26 mouse cellular contexts compared by ENCODE assay signal in the genomic region with DNA sequence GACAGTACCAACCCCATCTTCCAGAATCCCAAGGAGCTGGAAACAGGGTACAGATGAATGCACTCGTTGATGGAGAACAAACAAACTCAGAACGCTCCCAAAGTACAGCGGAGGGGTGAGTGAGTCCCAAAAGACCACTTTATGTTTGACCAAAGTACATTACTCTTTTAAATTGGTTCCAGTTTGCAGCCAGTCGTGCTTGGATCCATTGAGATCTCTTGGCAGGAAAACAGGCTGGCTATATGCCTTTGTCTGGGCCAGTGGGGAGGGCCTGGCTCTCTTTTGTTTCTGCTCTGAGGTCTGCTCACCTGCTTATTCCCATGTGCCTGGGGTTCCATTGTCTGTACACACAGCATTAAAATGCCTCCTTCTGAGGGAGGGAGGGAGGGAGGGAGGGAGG.
DNase-seq lines count a peak whose midpoint lies in the region; ATAC-seq lines count a peak whose summit lies in the region.
"Had no signal": no experiment of that assay in that cellular context is flagged by ENCODE, and none has a peak within 500 bp of the region (broad histone marks: within the 10 kb centered on the region; RNA-seq: fewer than 3 reads in every experiment).

No protein-coding gene starts in this region.

- no peak overlapping the region for H3K9ac ChIP-seq in hindbrain, embryonic 14.5 days
- no peak overlapping the region for H3K9ac ChIP-seq in hindbrain, embryonic 13.5 days
- H3K9ac ChIP-seq in neural tube, embryonic 15.5 days (replicated peaks): no peak overlapping the region
- H3K9ac ChIP-seq: forebrain, embryonic 15.5 days; kidney, embryonic 15.5 days; limb, embryonic 12.5 days; liver, embryonic 15.5 days; lung, embryonic 15.5 days; midbrain, embryonic 12.5 days had no signal

- peak; percentile 40; the same call in 1 of the 2 replicates for ATAC-seq in hindbrain, embryonic 14.5 days (ENCODE audit: low FRiP score)
- no peak for ATAC-seq in hindbrain, embryonic 13.5 days (ENCODE audit: low FRiP score)
- peak; percentile 38; the same call in 1 of the 2 replicates for ATAC-seq in neural tube, embryonic 15.5 days (ENCODE audit: low FRiP score)
- ATAC-seq: forebrain, embryonic 15.5 days; inflammation-experienced regulatory T-cells, adult 6 months had no signal

- H3K4me2 ChIP-seq in hindbrain, embryonic 14.5 days (replicated peaks): no peak overlapping the region
- no peak overlapping the region for H3K4me2 ChIP-seq in hindbrain, embryonic 13.5 days
- no peak overlapping the region for H3K4me2 ChIP-seq in neural tube, embryonic 15.5 days
- H3K4me2 ChIP-seq: forebrain, embryonic 15.5 days; heart, embryonic 11.5 days; kidney, embryonic 15.5 days; limb, embryonic 12.5 days; liver, embryonic 15.5 days; lung, embryonic 15.5 days; midbrain, embryonic 12.5 days had no signal

- no peaks in the 10 kb centered on the region for H3K9me3 ChIP-seq in hindbrain, embryonic 14.5 days (ENCODE audit: control insufficient read depth, low read length)
- H3K9me3 ChIP-seq in hindbrain, embryonic 13.5 days: no peaks in the 10 kb centered on the region
- H3K9me3 ChIP-seq in neural tube, embryonic 15.5 days (replicated peaks): no peaks in the 10 kb centered on the region
- H3K9me3 ChIP-seq: forebrain, embryonic 15.5 days; kidney, embryonic 15.5 days; limb, embryonic 12.5 days; liver, embryonic 15.5 days; lung, embryonic 15.5 days; midbrain, embryonic 12.5 days had no signal

- H3K27ac ChIP-seq in hindbrain, embryonic 14.5 days: no peak overlapping the region
- H3K27ac ChIP-seq in hindbrain, embryonic 13.5 days: no peak overlapping the region
- H3K27ac ChIP-seq in neural tube, embryonic 15.5 days (replicated peaks): no peak overlapping the region
- H3K27ac ChIP-seq: forebrain, embryonic 15.5 days; kidney, embryonic 15.5 days; limb, embryonic 12.5 days; liver, embryonic 15.5 days; lung, embryonic 15.5 days; midbrain, embryonic 12.5 days had no signal

- H3K4me3 ChIP-seq in hindbrain, embryonic 14.5 days (replicated peaks; ENCODE audit: low read length): no peak overlapping the region
- no peak overlapping the region for H3K4me3 ChIP-seq in hindbrain, embryonic 13.5 days
- no peak overlapping the region for H3K4me3 ChIP-seq in neural tube, embryonic 15.5 days (replicated peaks)
- H3K4me3 ChIP-seq: forebrain, embryonic 15.5 days; kidney, embryonic 15.5 days; limb, embryonic 12.5 days; liver, embryonic 15.5 days; lung, embryonic 15.5 days; midbrain, embryonic 12.5 days had no signal

- H3K27me3 ChIP-seq in hindbrain, embryonic 14.5 days (ENCODE audit: control insufficient read depth, insufficient read depth, low read length): no peaks in the 10 kb centered on the region
- H3K27me3 ChIP-seq in hindbrain, embryonic 13.5 days: no peaks in the 10 kb centered on the region
- H3K27me3 ChIP-seq in neural tube, embryonic 15.5 days (replicated peaks): no peaks in the 10 kb centered on the region
- H3K27me3 ChIP-seq: forebrain, embryonic 15.5 days; kidney, embryonic 15.5 days; limb, embryonic 12.5 days; liver, embryonic 15.5 days; lung, embryonic 15.5 days; midbrain, embryonic 12.5 days had no signal

- H3K36me3 ChIP-seq in hindbrain, embryonic 14.5 days (replicated peaks; ENCODE audit: control insufficient read depth, insufficient read depth): no peaks in the 10 kb centered on the region
- H3K36me3 ChIP-seq in hindbrain, embryonic 13.5 days: no peaks in the 10 kb centered on the region
- H3K36me3 ChIP-seq in neural tube, embryonic 15.5 days: no peaks in the 10 kb centered on the region
- H3K36me3 ChIP-seq: forebrain, embryonic 15.5 days; kidney, embryonic 15.5 days; limb, embryonic 12.5 days; liver, embryonic 15.5 days; lung, embryonic 15.5 days; midbrain, embryonic 12.5 days had no signal

- no peaks in the 10 kb centered on the region for H3K4me1 ChIP-seq in hindbrain, embryonic 14.5 days (replicated peaks; ENCODE audit: control insufficient read depth, insufficient read depth, low read length)
- no peaks in the 10 kb centered on the region; the same call in 1 of the 2 replicates for H3K4me1 ChIP-seq in hindbrain, embryonic 13.5 days (replicated peaks)
- H3K4me1 ChIP-seq in neural tube, embryonic 15.5 days: 0 out of 2 replicates have a peak, but pooled peaks cover 3% of the 10 kb centered on the region
- H3K4me1 ChIP-seq: forebrain, embryonic 15.5 days; kidney, embryonic 15.5 days; limb, embryonic 12.5 days; liver, embryonic 15.5 days; lung, embryonic 15.5 days; midbrain, embryonic 12.5 days had no signal

- DNase-seq in embryo, embryonic 11 days: peak; percentile 10
- no peak for DNase-seq in embryo, embryonic 9.5 days (ENCODE audit: extremely low spot score)
- DNase-seq in hindbrain, embryonic 14.5 days (ENCODE audit: low spot score): no peak
- DNase-seq in neural tube, embryonic 10.5 days (ENCODE audit: extremely low spot score, low spot score): no peak
- DNase-seq in mesoderm, embryonic 11.5 days (ENCODE audit: low read depth, low spot score): peak; percentile 21
- no peak for DNase-seq in kidney, adult 9 months
- DNase-seq: adrenal gland, postnatal 10 days; cerebellum, adult 11-12 months; cerebellum, adult 9-11 months; gastrocnemius, postnatal 25 days; heart, adult 18-20 months; heart, postnatal 36 days; layer of hippocampus, adult 9-11 months; retina, postnatal 1 day; right cerebral cortex, postnatal 14 days; thymus, postnatal 4 days had no signal

- WGBS in hindbrain, embryonic 14.5 days: 25% methylated on average over 4 of the region's 4 CpGs
- 35% methylated on average over 4 of the region's 4 CpGs for WGBS in hindbrain, embryonic 13.5 days
- 41% methylated on average over 4 of the region's 4 CpGs for WGBS in neural tube, embryonic 15.5 days

Comparison
In these comparisons a context has a peak if more than half of its experiments do, and no peak if none do; other contexts are left out.
1. DNase-seq: peak in embryo, embryonic 11 days (single experiment) and mesoderm, embryonic 11.5 days (single experiment); none in embryo, embryonic 9.5 days (single experiment), hindbrain, embryonic 14.5 days (single experiment), neural tube, embryonic 10.5 days (single experiment) and kidney, adult 9 months (single experiment).